Mouse (Mus musculus) ovary, adult 10 weeks (tissue): Measurements from ENCODE around the gene Gm20708. TPM values are rescaled to one million over a fixed set of nuclear protein-coding genes. Genes with fewer than 3 reads are reported as not detected.

Source experiments
- polyA plus RNA-seq: library from polyadenylated mRNA; stranded (reverse); fragments of 350-450 nt; fragmentation: Illumina TruSeq; extraction: RNeasy Lipid Tissue Mini Kit (QIAGEN cat#74804); gene quantifications from one replicate; pipeline ENCODE4 v1.2.3, GENCODE M21; 2014

Gm20708 gene
- polyA plus RNA-seq = 1.8 TPM

GRCm38 (mm10) chr11:117809407-117810311 is at the start of gene Gm20708, which contains the start of gene Syngr2:
Gm20708 (plus strand) TSS chr11:117809668.
Syngr2 (plus strand) TSS chr11:117809668.

GRCm38 (mm10) chr11:117781993-117782704 is 27.3 kb upstream of the Gm20708 start, which contains the start of the genes Tmc8 and Tmc6:
Tmc8 (plus strand) TSS chr11:117782076.
Tmc6 (minus strand) TSS chr11:117782198.

GRCm38 (mm10) chr11:117797511-117798159 is 11.8 kb upstream of the Gm20708 start, which contains the start of gene 6030468B19Rik:
6030468B19Rik (plus strand) TSS chr11:117797660.

DNA sequence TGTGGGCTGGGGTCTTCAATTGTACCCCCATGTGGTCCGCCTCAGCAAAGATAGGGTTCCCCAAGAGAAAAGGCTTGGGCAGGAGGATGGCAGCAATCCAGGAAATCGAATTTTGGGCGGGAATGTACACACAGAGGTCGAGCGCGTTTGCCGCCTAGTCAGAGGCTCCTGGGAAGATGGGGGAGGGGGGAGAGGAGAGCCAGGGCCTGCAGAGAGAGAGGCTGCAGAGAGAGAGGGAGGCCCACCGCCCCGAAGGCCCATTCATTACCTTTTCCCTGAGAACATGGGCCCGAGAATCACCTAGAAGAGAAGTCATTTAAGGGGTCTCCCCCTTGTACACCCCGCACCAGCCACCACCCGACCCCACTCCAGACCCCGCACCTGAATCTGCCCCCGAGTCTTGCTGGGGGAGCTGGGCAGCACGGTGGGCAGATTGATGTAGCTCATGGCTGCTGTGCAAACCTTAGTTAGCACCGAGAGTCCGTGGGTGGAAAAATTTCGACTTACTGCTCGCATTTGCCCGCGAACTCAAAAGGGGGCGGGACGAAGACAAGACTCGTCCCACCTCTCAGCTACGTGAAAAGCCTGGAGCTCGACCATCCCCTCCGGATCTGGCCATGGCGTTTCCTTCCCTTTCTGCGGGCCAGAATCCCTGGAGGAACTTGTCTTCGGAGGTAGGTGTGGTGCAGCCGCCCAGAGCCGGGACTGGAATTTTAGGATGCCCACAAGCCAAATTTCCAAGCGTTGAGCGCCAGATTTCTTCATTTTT is 16.0 kb downstream of the Gm20708 start, which contains the start of the genes Afmid and Tk1:
TSS of gene Afmid (plus strand) at position 592 of the 769 bp plus-strand sequence.
TSS of gene Tk1 (minus strand) at position 760 of the 769 bp plus-strand sequence.

GRCm38 (mm10) chr11:117848985-117849671 is 39.7 kb downstream of the Gm20708 start, which contains the start of gene Birc5:
Birc5 (plus strand) TSS chr11:117849251.

DNA sequence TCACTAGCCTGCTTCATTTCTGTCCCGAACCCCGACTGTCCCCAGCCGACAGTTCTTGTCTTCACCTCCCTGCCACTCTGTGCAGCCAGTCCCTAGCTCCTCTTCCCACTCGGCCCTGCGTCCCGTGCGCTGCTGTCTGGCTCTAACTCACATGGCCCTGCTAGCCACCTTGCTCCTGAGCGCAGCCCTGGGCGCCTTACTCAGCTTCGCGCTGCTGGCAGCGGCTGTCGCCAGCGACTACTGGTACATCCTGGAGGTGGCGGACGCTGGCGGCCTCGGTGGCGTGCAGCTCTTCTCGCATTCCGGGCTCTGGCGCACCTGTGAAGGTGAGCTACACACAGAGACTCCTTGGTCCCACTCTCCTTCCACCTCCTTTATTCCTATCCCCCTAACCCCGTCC is 51.1 kb downstream of the Gm20708 start, which contains the start of gene Tmem235:
TSS of gene Tmem235 (plus strand) at position 152 of the 400 bp plus-strand sequence.

DNA sequence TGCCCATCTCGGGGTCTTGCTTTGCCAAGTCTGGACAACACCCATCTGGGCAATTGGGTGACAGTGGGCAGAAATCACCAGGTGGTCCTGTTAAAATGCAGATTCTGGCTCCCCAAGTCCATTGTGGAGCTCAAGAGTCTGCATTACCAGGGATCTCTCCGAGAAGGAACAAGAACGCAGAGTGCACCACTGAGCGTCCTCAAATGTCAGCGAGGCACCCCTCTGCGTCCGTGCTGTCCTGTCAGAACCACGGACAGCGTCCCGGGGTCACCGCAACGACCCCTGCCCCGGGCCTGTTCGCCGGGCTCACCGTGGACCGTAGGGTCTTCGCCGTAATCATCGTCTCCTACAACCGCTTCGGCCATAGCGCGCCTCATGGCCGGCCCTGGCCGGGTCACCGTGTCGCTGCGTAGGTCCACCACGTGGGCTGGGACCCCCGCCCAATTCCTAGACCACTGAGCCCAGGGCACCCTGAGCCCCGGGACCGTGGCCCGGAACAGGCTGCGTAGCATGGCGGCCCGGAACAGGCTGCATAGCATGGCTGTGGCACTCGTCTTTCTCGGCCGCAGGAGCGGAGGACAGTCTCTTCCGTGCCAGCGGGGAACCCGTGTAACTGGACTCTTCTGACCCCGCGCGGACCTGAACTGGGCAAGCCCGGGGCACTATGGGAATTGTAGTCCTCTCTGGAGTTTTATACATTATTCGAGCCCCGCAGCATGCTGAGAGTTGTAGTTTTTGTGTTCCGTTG is 63.6 kb downstream of the Gm20708 start, which contains the start of gene Tha1:
TSS of gene Tha1 (minus strand) at position 621 of the 748 bp plus-strand sequence.

Other genes starting within 250 kb of the Gm20708 start
- gene Tnrc6c, start 155.4 kb upstream of the Gm20708 start, polyA plus RNA-seq = 12.9 TPM
- 0.23 TPM for gene Tmc8, start 27.6 kb upstream of the Gm20708 start, polyA plus RNA-seq
- gene Tmc6, start 27.5 kb upstream of the Gm20708 start, polyA plus RNA-seq = 0.54 TPM
- gene 6030468B19Rik, start 12.0 kb upstream of the Gm20708 start, polyA plus RNA-seq = not detected
- gene Syngr2, start within 50 bp of the Gm20708 start, polyA plus RNA-seq = 3.2 TPM
- 0.40 TPM for gene Afmid, start 16.3 kb downstream of the Gm20708 start, polyA plus RNA-seq
- gene Tk1, start 16.4 kb downstream of the Gm20708 start, polyA plus RNA-seq = not detected
- gene Birc5, start 39.6 kb downstream of the Gm20708 start, polyA plus RNA-seq = 41.2 TPM
- gene Tmem235, start 51.1 kb downstream of the Gm20708 start, polyA plus RNA-seq = not detected
- not detected for gene Tha1, start 63.8 kb downstream of the Gm20708 start, polyA plus RNA-seq
- 1.0 TPM for gene Socs3, start 160.4 kb downstream of the Gm20708 start, polyA plus RNA-seq
- gene Pgs1, start 176.6 kb downstream of the Gm20708 start, polyA plus RNA-seq = 4.5 TPM